18 mouse cellular contexts compared by ENCODE assay signal in genomic region chr4:79309890-79310727, GRCm38 (mm10).
DNase-seq lines count a peak whose midpoint lies in the region; ATAC-seq lines count a peak whose summit lies in the region.
"Had no signal": no experiment of that assay in that cellular context is flagged by ENCODE, and none has a peak within 500 bp of the region (broad histone marks: within the 10 kb centered on the region; RNA-seq: fewer than 3 reads in every experiment).

No protein-coding gene starts in this region.

- ATAC-seq in frontal cortex, adult (ENCODE audit: low TSS enrichment): peak; percentile 44
- ATAC-seq: intestine, embryonic 15.5 days; liver, postnatal 0 days; lung, postnatal 0 days; Patski had no signal

- DNase-seq in frontal cortex, postnatal 14 days (ENCODE audit: low spot score in 2 of 2): no peak
- DNase-seq in layer of hippocampus, adult 9-11 months: peak; percentile 12
- no peak for DNase-seq in layer of hippocampus, postnatal 14 days (ENCODE audit: low spot score in 2 of 2)
- peak; percentile 2 for DNase-seq in retina, embryonic 14.5 days (ENCODE audit: low spot score)
- DNase-seq in retina, postnatal 1 day: no peak
- no peak for DNase-seq in natural killer cell, adult 2 months (ENCODE audit: low spot score in 2 of 2)
- DNase-seq: B cell, adult 2 months; cerebellum, adult 2 months; cerebellum, postnatal 25 days; gastrocnemius, adult 2 months; kidney, adult 8-10 months; kidney, postnatal 10 days; liver, postnatal 0 days; thymus, adult 2 months had no signal

Comparison
In these comparisons a context has a peak if more than half of its experiments do, and no peak if none do; other contexts are left out.
1. DNase-seq: peak in layer of hippocampus, adult 9-11 months (single experiment) and retina, embryonic 14.5 days (single experiment); none in frontal cortex, postnatal 14 days (0 of 2), layer of hippocampus, postnatal 14 days (0 of 2), retina, postnatal 1 day (single experiment) and natural killer cell, adult 2 months (0 of 2).